Mouse (Mus musculus): ENCODE measurements at regions not wholly inside any gene's neighbourhood (a gene's known extent, or its start where the extent isn't known, plus 50 kb on each side); places are given as distances from the start of the nearest gene placed in this dataset.

GRCm38 (mm10) chr3:133972774-133973173, 263.5 kb upstream of the Cxxc4 start:
- Histone ChIP-seq H3K4me3 (no peak overlapping the region), H3K4me1 (replicated peaks) (no peaks in the 10 kb centered on the region), H3K36me3 (no peaks in the 10 kb centered on the region), H3K4me2 (no peak overlapping the region), H3K9ac (no peak overlapping the region), H3K27me3 (no peaks in the 10 kb centered on the region), H3K9me3 (no peaks in the 10 kb centered on the region), H3K27ac (replicated peaks) (no peak overlapping the region)
- ATAC-seq (ENCODE audit: low FRiP score, low read depth), result no peak
- WGBS, result 22% methylated on average over 2 of the region's 2 CpGs

GRCm38 (mm10) chr3:133987681-133988080, 248.6 kb upstream of the Cxxc4 start:
- no peaks in the 10 kb centered on the region for H3K36me3 ChIP-seq
- no peaks in the 10 kb centered on the region for H3K27me3 ChIP-seq
- H3K4me2 ChIP-seq, result no peak overlapping the region
- no peak overlapping the region for H3K9ac ChIP-seq
- H3K27ac ChIP-seq (replicated peaks), result no peak overlapping the region
- no peak overlapping the region for H3K4me3 ChIP-seq
- WGBS, result 93% methylated on average over 2 of the region's 2 CpGs
- no peaks in the 10 kb centered on the region for H3K9me3 ChIP-seq
- no peaks in the 10 kb centered on the region for H3K4me1 ChIP-seq (replicated peaks)
- ATAC-seq (ENCODE audit: low FRiP score, low read depth), result no peak

- Histone ChIP-seq H3K4me3 (no peak overlapping the region), H3K9ac (no peak overlapping the region), H3K9me3 (no peaks in the 10 kb centered on the region), H3K4me2 (no peak overlapping the region), H3K4me1 (replicated peaks) (no peaks in the 10 kb centered on the region), H3K36me3 (no peaks in the 10 kb centered on the region), H3K27ac (replicated peaks) (no peak overlapping the region), H3K27me3 (no peaks in the 10 kb centered on the region)
- no peak for ATAC-seq (ENCODE audit: low FRiP score, low read depth)
- WGBS, result 83% methylated on average over 2 of the region's 2 CpGs
Measured at GRCm38 (mm10) chr3:133993971-133994370, 242.3 kb upstream of the Cxxc4 start.

- ATAC-seq (ENCODE audit: low FRiP score, low read depth), result no peak
- H3K4me3 ChIP-seq, result no peak overlapping the region
- WGBS, result 87% methylated on average over 8 of the region's 8 CpGs
- no peaks in the 10 kb centered on the region for H3K4me1 ChIP-seq (replicated peaks)
- no peaks in the 10 kb centered on the region for H3K36me3 ChIP-seq
- H3K27me3 ChIP-seq, result no peaks in the 10 kb centered on the region
- H3K4me2 ChIP-seq, result no peak overlapping the region
- H3K9ac ChIP-seq, result no peak overlapping the region
- no peak overlapping the region for H3K27ac ChIP-seq (replicated peaks)
- H3K9me3 ChIP-seq, result no peaks in the 10 kb centered on the region
Measured at GRCm38 (mm10) chr3:133999965-134000364, 236.3 kb upstream of the Cxxc4 start.

- Histone ChIP-seq H3K36me3 (no peaks in the 10 kb centered on the region), H3K4me2 (no peak overlapping the region), H3K27me3 (no peaks in the 10 kb centered on the region), H3K9me3 (no peaks in the 10 kb centered on the region), H3K4me3 (no peak overlapping the region), H3K27ac (replicated peaks) (no peak overlapping the region), H3K9ac (no peak overlapping the region), H3K4me1 (replicated peaks) (no peaks in the 10 kb centered on the region)
- no peak for ATAC-seq (ENCODE audit: low FRiP score, low read depth)
- 84% methylated on average over 1 of the region's 1 CpGs for WGBS
Measured at GRCm38 (mm10) chr3:134000595-134000994, 235.7 kb upstream of the Cxxc4 start.

- 56% methylated on average over 2 of the region's 2 CpGs for WGBS
- no peaks in the 10 kb centered on the region for H3K9me3 ChIP-seq
- peak; percentile 34; the same call in 1 of the 2 replicates for ATAC-seq (ENCODE audit: low FRiP score, low read depth)
- H3K27ac ChIP-seq (replicated peaks), result no peak overlapping the region
- H3K36me3 ChIP-seq, result no peaks in the 10 kb centered on the region
- H3K9ac ChIP-seq, result no peak overlapping the region
- H3K4me1 ChIP-seq (replicated peaks), result no peaks in the 10 kb centered on the region
- no peaks in the 10 kb centered on the region for H3K27me3 ChIP-seq
- no peak overlapping the region for H3K4me3 ChIP-seq
- H3K4me2 ChIP-seq, result no peak overlapping the region
Measured at GRCm38 (mm10) chr3:134014805-134015204, 221.5 kb upstream of the Cxxc4 start.

- no peaks in the 10 kb centered on the region for H3K36me3 ChIP-seq
- 85% methylated on average over 3 of the region's 3 CpGs for WGBS
Measured at GRCm38 (mm10) chr3:134015412-134015811, 220.9 kb upstream of the Cxxc4 start.

GRCm38 (mm10) chr3:134033862-134034261, 202.4 kb upstream of the Cxxc4 start:
- H3K9ac ChIP-seq, result no peak overlapping the region
- no peaks in the 10 kb centered on the region for H3K4me1 ChIP-seq (replicated peaks)
- no peak overlapping the region for H3K4me2 ChIP-seq
- H3K27ac ChIP-seq (replicated peaks), result no peak overlapping the region
- H3K27me3 ChIP-seq, result no peaks in the 10 kb centered on the region
- no peak overlapping the region for H3K4me3 ChIP-seq
- no peaks in the 10 kb centered on the region for H3K9me3 ChIP-seq
- no peaks in the 10 kb centered on the region for H3K36me3 ChIP-seq
- no peak for ATAC-seq (ENCODE audit: low FRiP score, low read depth)
- WGBS, result 75% methylated on average over 5 of the region's 5 CpGs

More at GRCm38 (mm10) chr3:134015412-134015811, 220.9 kb upstream of the Cxxc4 start:
- no peak overlapping the region for H3K27ac ChIP-seq (replicated peaks)
- H3K9ac ChIP-seq, result no peak overlapping the region
- no peak overlapping the region for H3K4me3 ChIP-seq
- no peaks in the 10 kb centered on the region for H3K27me3 ChIP-seq
- no peaks in the 10 kb centered on the region for H3K9me3 ChIP-seq
- H3K4me1 ChIP-seq (replicated peaks), result no peaks in the 10 kb centered on the region
- ATAC-seq (ENCODE audit: low FRiP score, low read depth), result no peak
- no peak overlapping the region for H3K4me2 ChIP-seq

- Histone ChIP-seq H3K27ac (replicated peaks) (no peak overlapping the region), H3K4me2 (no peak overlapping the region), H3K4me1 (replicated peaks) (no peaks in the 10 kb centered on the region), H3K27me3 (no peaks in the 10 kb centered on the region), H3K36me3 (no peaks in the 10 kb centered on the region), H3K9ac (no peak overlapping the region), H3K4me3 (no peak overlapping the region), H3K9me3 (no peaks in the 10 kb centered on the region)
- ATAC-seq (ENCODE audit: low FRiP score, low read depth), result no peak
- WGBS, result 91% methylated on average over 6 of the region's 6 CpGs
Measured at GRCm38 (mm10) chr3:134036310-134036934, 199.9 kb upstream of the Cxxc4 start.

GRCm38 (mm10) chr3:134050649-134051048, 185.6 kb upstream of the Cxxc4 start:
- no peak for ATAC-seq (ENCODE audit: low FRiP score, low read depth)
- no peak overlapping the region for H3K27ac ChIP-seq (replicated peaks)
- H3K4me3 ChIP-seq, result no peak overlapping the region
- no peak overlapping the region for H3K9ac ChIP-seq
- no peaks in the 10 kb centered on the region for H3K27me3 ChIP-seq
- H3K36me3 ChIP-seq, result no peaks in the 10 kb centered on the region
- H3K4me2 ChIP-seq, result no peak overlapping the region
- no peaks in the 10 kb centered on the region for H3K9me3 ChIP-seq
- no peaks in the 10 kb centered on the region for H3K4me1 ChIP-seq (replicated peaks)

GRCm38 (mm10) chr3:134082461-134082860, 153.8 kb upstream of the Cxxc4 start:
- no peaks in the 10 kb centered on the region for H3K36me3 ChIP-seq
- WGBS, result 91% methylated on average over 1 of the region's 1 CpGs
- H3K9me3 ChIP-seq, result no peaks in the 10 kb centered on the region
- H3K4me3 ChIP-seq, result no peak overlapping the region
- no peak for ATAC-seq (ENCODE audit: low FRiP score, low read depth)
- H3K27me3 ChIP-seq, result no peaks in the 10 kb centered on the region
- no peaks in the 10 kb centered on the region for H3K4me1 ChIP-seq (replicated peaks)
- no peak overlapping the region for H3K4me2 ChIP-seq
- H3K27ac ChIP-seq (replicated peaks), result no peak overlapping the region
- no peak overlapping the region for H3K9ac ChIP-seq

GRCm38 (mm10) chr3:134099471-134100125, 136.7 kb upstream of the Cxxc4 start:
- Histone ChIP-seq H3K27ac (replicated peaks) (no peak overlapping the region), H3K4me3 (no peak overlapping the region), H3K27me3 (no peaks in the 10 kb centered on the region), H3K4me1 (replicated peaks) (peaks cover 8% of the 10 kb centered on the region; the same call in 1 of the 2 replicates), H3K4me2 (no peak overlapping the region), H3K9me3 (no peaks in the 10 kb centered on the region), H3K36me3 (no peaks in the 10 kb centered on the region), H3K9ac (no peak overlapping the region)
- ATAC-seq (ENCODE audit: low FRiP score, low read depth), result peak; percentile 69
- WGBS, result 58% methylated on average over 3 of the region's 3 CpGs
